Mouse (Mus musculus): ENCODE data around the gene Cdr2l. TPM values are rescaled to one million over a fixed set of nuclear protein-coding genes. Genes with fewer than 3 reads are reported as not detected.

Gene Cdr2l
- polyA plus RNA-seq (2015; fragmentation: Nextera tagmentation; extraction: Ambion mirVana), result 2.9 and 4.3 TPM in 2 replicates

DNA sequence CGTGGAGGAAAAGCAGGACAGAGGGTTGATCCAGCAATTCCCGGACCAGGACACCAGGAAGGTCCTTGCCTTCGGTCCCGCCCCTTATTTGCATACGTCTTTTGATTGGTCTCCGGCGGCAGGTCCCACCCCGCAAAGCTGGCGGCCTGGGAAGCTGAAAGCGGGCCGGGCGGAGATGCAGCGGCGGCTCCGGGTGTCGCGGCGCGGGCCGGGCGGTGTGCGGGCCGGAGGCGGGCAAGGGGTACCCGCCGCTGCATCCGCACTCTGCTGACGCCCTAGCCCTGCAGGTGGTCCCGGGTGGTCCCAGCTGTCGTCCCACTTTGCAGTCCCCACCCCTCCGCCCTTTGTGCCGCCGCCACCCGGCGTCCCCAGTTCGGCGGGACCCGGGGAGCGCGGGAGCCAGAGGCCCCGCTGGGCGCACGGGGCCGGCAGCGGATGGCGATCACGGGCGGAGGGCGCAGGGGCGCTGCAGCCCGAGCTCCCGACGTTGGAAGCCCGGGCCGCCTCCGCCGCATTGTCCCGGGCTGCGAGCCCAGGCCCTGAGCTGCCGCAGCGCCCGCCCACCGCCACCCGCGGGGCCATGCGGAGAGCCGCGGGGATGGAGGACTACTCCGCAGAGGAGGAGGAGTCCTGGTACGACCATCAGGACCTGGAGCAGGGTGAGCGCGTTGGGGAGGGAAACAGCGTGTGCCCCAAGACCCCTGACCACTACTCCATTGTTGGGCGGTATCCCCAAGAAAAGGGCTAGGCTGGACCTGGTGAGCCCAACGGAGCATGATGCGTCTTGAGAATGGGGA lies at the start of gene Cdr2l:
Gene Cdr2l (plus strand): TSS at position 174 of the 797 bp plus-strand sequence.

DNA sequence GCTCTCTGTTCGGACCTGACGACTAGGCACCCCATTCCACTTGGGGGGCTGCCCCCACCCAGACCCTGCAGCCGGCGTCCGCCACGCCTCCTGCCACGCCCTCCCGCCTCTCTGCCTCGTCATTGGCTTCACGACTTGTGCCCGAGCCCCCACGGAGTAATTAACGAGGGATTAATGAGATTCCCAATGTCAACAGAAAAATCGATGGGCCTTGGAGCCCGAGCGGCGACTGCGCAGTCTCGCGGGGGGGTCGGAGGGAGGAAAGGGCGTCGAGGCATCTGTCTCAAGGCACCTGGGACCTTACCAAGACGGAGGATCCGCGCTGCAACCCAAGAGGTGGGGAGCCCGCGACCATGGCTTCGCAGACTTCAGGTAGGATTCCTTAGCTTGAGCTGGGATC lies 47.2 kb upstream of the Cdr2l start, which contains the start of gene Otop3:
Gene Otop3 (plus strand): TSS at position 201 of the 400 bp plus-strand sequence.

DNA sequence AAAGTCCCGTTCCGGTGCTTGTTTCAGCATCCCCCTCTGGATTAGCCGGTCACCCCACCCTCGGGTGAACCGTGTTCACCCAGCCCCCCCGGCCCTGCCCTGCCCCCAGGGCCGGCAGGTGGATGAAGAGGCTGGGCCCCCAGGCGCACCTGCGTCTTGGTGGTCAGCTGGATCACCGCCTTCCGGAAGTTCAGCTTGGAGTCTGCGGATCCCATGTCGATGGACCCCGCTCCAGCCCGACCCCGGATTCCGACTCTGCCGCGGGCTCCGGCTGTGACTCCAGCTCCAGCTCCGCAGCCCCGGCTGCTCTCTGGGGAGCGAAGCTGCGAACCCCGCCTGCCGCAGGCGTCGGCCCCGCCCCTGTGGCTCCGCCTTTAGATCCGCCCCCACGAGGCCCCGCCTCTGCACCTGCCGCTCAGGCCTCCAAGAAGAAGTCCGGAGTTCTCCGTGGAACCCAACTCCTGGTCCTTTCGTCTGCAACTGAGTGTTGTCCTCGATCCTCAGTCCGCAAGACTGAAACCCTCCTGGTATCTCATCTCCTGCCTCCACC lies 14.2 kb upstream of the Cdr2l start, which contains the start of gene Hid1:
Gene Hid1 (minus strand): TSS at position 362 of the 550 bp plus-strand sequence.

DNA sequence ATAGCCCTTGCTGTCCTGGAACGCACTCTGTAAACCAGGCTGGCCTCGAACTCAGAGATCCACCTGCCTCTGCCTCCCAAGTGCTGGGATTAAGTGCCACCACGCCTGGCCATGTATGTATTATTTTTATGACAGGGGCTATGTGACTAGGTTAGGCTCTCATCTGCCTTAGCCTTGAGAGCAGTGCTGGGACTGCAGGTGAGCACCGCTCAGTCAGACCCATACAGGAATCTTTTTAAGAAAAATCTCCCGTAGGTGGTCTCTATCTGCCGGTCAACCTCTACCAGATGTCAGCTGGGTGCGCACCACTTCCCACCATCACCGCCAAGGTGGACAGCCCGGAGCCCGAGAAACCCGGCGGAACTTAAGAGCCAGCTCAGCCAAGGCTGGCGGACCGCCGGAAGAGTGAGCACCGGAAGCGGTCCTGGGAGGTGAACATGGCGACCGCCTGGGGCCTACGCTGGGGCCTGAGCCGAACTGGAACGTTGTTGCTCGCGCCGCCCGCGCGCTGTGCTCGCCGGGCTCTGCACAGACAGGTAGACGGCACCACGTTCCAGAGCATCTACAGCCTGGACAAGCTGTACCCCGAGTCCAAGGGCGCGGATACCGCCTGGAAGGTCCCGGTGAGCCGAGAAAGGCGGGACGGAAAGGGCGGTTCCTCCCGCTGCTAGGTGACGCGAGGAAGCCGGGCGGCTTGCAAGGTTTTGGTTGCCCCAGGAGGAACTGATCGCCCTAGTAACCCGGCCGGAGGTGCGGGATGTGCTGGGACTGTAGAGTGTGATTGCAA lies 21.8 kb downstream of the Cdr2l start, which contains the start of gene Mrpl58:
Gene Mrpl58 (plus strand): TSS at position 415 of the 787 bp plus-strand sequence.

DNA sequence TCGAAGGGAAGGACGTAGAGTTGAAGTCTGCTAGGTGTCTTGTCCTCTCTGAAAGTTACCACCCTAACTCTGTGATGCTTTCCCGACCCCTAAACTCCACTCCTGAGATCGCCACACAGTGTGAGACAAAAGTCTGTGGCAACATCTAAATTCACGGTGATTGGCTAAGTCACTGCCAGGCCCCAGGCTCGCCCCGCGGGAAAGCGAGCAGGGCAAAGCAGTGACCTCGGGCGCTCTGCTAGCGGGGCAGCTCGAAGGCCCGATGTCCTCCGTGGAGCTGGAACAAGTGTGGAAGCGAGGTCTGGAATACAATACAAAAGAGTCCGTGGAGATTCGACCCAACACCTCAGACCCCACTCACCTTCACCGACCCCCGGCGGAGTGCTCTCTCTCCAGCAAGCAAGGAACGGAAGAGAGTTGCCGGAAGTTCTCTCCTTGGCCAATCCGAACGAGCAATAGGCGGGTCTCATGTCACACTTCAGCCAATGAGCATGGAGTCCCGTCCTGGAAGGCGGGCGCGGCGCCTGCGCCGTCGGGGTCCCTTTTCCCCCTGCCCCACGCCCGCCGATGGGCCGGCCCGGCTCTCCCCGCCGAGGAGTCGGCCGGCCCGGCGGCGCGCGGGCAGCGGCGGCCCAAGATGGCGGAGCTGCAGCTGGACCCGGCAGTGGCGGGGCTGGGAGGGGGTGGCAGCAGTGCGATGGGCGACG lies 38.0 kb downstream of the Cdr2l start, which contains the start of the genes Atp5h and Kctd2:
Gene Atp5h (minus strand): TSS at position 432 of the 707 bp plus-strand sequence.
Gene Kctd2 (plus strand): TSS at position 598 of the 707 bp plus-strand sequence.

DNA sequence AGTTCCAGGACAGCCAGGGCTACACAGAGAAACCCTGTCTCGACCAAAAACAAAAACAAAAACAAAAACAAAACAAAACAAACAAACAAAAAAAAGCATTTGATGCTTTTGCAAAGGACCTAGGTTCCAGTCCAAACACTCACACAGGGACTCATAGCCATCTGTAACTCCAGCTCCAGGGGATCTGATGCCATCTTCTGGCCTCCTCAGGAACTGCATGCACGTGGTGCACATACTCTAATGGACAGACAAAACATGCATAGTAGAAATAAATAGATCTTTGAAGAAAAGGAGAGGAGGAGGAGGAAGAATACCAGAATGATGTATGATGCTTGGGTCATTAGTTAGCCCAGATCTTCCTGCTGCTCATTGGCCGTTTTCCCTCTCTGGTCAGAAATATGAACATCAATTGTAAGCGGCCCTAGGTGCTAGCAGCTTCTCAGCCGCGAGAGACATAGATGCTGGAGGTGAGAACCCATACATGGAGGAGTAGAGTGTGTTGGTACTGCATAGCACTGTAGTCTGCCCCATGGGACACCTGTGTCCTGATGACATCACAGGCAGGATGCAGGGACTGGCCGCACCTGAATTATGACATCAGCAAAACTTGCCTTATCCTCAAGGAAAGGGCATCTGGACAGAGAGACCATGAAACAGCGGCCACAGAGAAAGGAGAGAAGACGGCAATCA lies 58.3 kb downstream of the Cdr2l start, which contains the start of gene Trim80:
Gene Trim80 (plus strand): TSS at position 640 of the 690 bp plus-strand sequence.

Other genes with a start within 250 kb of the Cdr2l start
- 41.0 and 47.9 TPM in 2 replicates for gene Cd300lf, start 247.9 kb upstream of the Cdr2l start, polyA plus RNA-seq (2015; fragmentation: Nextera tagmentation; extraction: Ambion mirVana)
- 35.2 and 49.0 TPM in 2 replicates for gene Slc9a3r1, start 218.6 kb upstream of the Cdr2l start, polyA plus RNA-seq (2015; fragmentation: Nextera tagmentation; extraction: Ambion mirVana)
- gene Tmem104, start 194.4 kb upstream of the Cdr2l start, polyA plus RNA-seq (2015; fragmentation: Nextera tagmentation; extraction: Ambion mirVana), result 4.7 and 7.3 TPM in 2 replicates
- gene Nat9, start 194.1 kb upstream of the Cdr2l start, polyA plus RNA-seq (2015; fragmentation: Nextera tagmentation; extraction: Ambion mirVana), result 14.3 and 14.4 TPM in 2 replicates
- 0.07 and 0.08 TPM in 2 replicates for gene Grin2c, start 114.7 kb upstream of the Cdr2l start, polyA plus RNA-seq (2015; fragmentation: Nextera tagmentation; extraction: Ambion mirVana)
- 9.7 and 10.0 TPM in 2 replicates for gene Fdxr, start 104.9 kb upstream of the Cdr2l start, polyA plus RNA-seq (2015; fragmentation: Nextera tagmentation; extraction: Ambion mirVana)
- gene Fads6, start 84.3 kb upstream of the Cdr2l start, polyA plus RNA-seq (2015; fragmentation: Nextera tagmentation; extraction: Ambion mirVana), result 0.24 and 0.33 TPM in 2 replicates
- not detected in 2 replicates for gene Otop2, start 74.8 kb upstream of the Cdr2l start, polyA plus RNA-seq (2015; fragmentation: Nextera tagmentation; extraction: Ambion mirVana)
- gene Ush1g, start 59.9 kb upstream of the Cdr2l start, polyA plus RNA-seq (2015; fragmentation: Nextera tagmentation; extraction: Ambion mirVana), result 0.65 and 0.70 TPM in 2 replicates
- gene Otop3, start 47.2 kb upstream of the Cdr2l start, polyA plus RNA-seq (2015; fragmentation: Nextera tagmentation; extraction: Ambion mirVana), result not detected in 2 replicates
- 1.3 and 2.2 TPM in 2 replicates for gene Hid1, start 14.2 kb upstream of the Cdr2l start, polyA plus RNA-seq (2015; fragmentation: Nextera tagmentation; extraction: Ambion mirVana)
- gene Mrpl58, start 21.8 kb downstream of the Cdr2l start, polyA plus RNA-seq (2015; fragmentation: Nextera tagmentation; extraction: Ambion mirVana), result 80.9 and 91.3 TPM in 2 replicates
- 692 and 747 TPM in 2 replicates for gene Atp5h, start 38.0 kb downstream of the Cdr2l start, polyA plus RNA-seq (2015; fragmentation: Nextera tagmentation; extraction: Ambion mirVana)
- 9.5 and 13.2 TPM in 2 replicates for gene Kctd2, start 38.2 kb downstream of the Cdr2l start, polyA plus RNA-seq (2015; fragmentation: Nextera tagmentation; extraction: Ambion mirVana)
- not detected in 2 replicates for gene Trim80, start 58.6 kb downstream of the Cdr2l start, polyA plus RNA-seq (2015; fragmentation: Nextera tagmentation; extraction: Ambion mirVana)
- gene Slc16a5, start 80.6 kb downstream of the Cdr2l start, polyA plus RNA-seq (2015; fragmentation: Nextera tagmentation; extraction: Ambion mirVana), result 0.08 and 0.19 TPM in 2 replicates
- gene Armc7, start 93.8 kb downstream of the Cdr2l start, polyA plus RNA-seq (2015; fragmentation: Nextera tagmentation; extraction: Ambion mirVana), result 7.4 and 8.5 TPM in 2 replicates
- gene Nt5c, start 109.9 kb downstream of the Cdr2l start, polyA plus RNA-seq (2015; fragmentation: Nextera tagmentation; extraction: Ambion mirVana), result 83.3 and 90.8 TPM in 2 replicates
- 280 and 285 TPM in 2 replicates for gene Jpt1, start 132.5 kb downstream of the Cdr2l start, polyA plus RNA-seq (2015; fragmentation: Nextera tagmentation; extraction: Ambion mirVana)
- gene Sumo2, start 154.4 kb downstream of the Cdr2l start, polyA plus RNA-seq (2015; fragmentation: Nextera tagmentation; extraction: Ambion mirVana), result 581 and 592 TPM in 2 replicates
- gene Nup85, start 182.5 kb downstream of the Cdr2l start, polyA plus RNA-seq (2015; fragmentation: Nextera tagmentation; extraction: Ambion mirVana), result 133 and 153 TPM in 2 replicates
- gene Mrps7, start 222.0 kb downstream of the Cdr2l start, polyA plus RNA-seq (2015; fragmentation: Nextera tagmentation; extraction: Ambion mirVana), result 48.3 and 49.0 TPM in 2 replicates
- 8.6 and 8.9 TPM in 2 replicates for gene Gga3, start 222.1 kb downstream of the Cdr2l start, polyA plus RNA-seq (2015; fragmentation: Nextera tagmentation; extraction: Ambion mirVana)
- gene Mif4gd, start 231.1 kb downstream of the Cdr2l start, polyA plus RNA-seq (2015; fragmentation: Nextera tagmentation; extraction: Ambion mirVana), result 40.0 and 42.2 TPM in 2 replicates
- gene Slc25a19, start 246.4 kb downstream of the Cdr2l start, polyA plus RNA-seq (2015; fragmentation: Nextera tagmentation; extraction: Ambion mirVana), result 12.7 and 15.1 TPM in 2 replicates